In genomic region chr6:108428383-108428782, GRCm38 (mm10) we compare ENCODE assay signal across 15 mouse cellular contexts.
"Had no signal": no experiment of that assay in that cellular context is flagged by ENCODE, and none has a peak within 500 bp of the region (broad histone marks: within the 10 kb centered on the region; RNA-seq: fewer than 3 reads in every experiment).

No protein-coding gene starts in this region.

- H3K4me2 ChIP-seq: lung, embryonic 14.5 days; midbrain, embryonic 11.5 days; midbrain, embryonic 13.5 days; midbrain, embryonic 15.5 days; neural tube, embryonic 12.5 days; stomach, embryonic 15.5 days had no signal

- DNase-seq: lung, adult 18-20 months; lung, embryonic 14.5 days; lung, postnatal 10 days; lung, postnatal 4 days; right cerebral cortex, postnatal 14 days; thymus, adult 2 months; thymus, postnatal 25 days; thymus, postnatal 4 days had no signal

- H3K9ac ChIP-seq: lung, embryonic 14.5 days; midbrain, embryonic 13.5 days; midbrain, embryonic 15.5 days; neural tube, embryonic 12.5 days; stomach, embryonic 15.5 days had no signal

- ATAC-seq: midbrain, embryonic 13.5 days; midbrain, embryonic 15.5 days had no signal

- H3K27me3 ChIP-seq: megakaryocyte, embryonic 14.5 days; midbrain, embryonic 13.5 days; midbrain, embryonic 15.5 days; neural tube, embryonic 12.5 days; stomach, embryonic 15.5 days had no signal

- H3K36me3 ChIP-seq: midbrain, embryonic 13.5 days; midbrain, embryonic 15.5 days; neural tube, embryonic 12.5 days; stomach, embryonic 15.5 days had no signal

- H3K9me3 ChIP-seq: megakaryocyte, embryonic 14.5 days; midbrain, embryonic 13.5 days; midbrain, embryonic 15.5 days; neural tube, embryonic 12.5 days; stomach, embryonic 15.5 days had no signal

- H3K4me3 ChIP-seq: megakaryocyte, embryonic 14.5 days; midbrain, embryonic 13.5 days; midbrain, embryonic 15.5 days; neural tube, embryonic 12.5 days; stomach, embryonic 15.5 days had no signal

- H3K27ac ChIP-seq: midbrain, embryonic 13.5 days; midbrain, embryonic 15.5 days; neural tube, embryonic 12.5 days; stomach, embryonic 15.5 days; stomach, postnatal 0 days had no signal
